Mouse (Mus musculus) embryonic facial prominence, embryonic 11.5 days (tissue): ENCODE measurements at regions not wholly inside any gene's neighbourhood (a gene's known extent, or its start where the extent isn't known, plus 50 kb on each side); places are given as distances from the start of the nearest gene placed in this dataset.

Source experiments
- ATAC-seq: fragments of 200-750 bp; cut with Nextera tagmentation; replicated peaks from 2 replicates; pipeline ENCODE4 v1.8.0; 2017; ENCODE audit warnings: low read depth; ENCODE audit not compliant: insufficient number of reproducible peaks, low FRiP score, low TSS enrichment
- DNase-seq: peaks from one replicate; pipeline ENCODE4 v3.0.0-alpha.2; 2015; ENCODE audit warnings: low spot score
- H3K27ac ChIP-seq: fragments of 300-500 bp; sonication (generic); replicated peaks from 2 replicates; pipeline ENCODE4 v1.5.1; 2014; ENCODE audit warnings: mild to moderate bottlenecking, low read depth, low read length, control low read depth
- H3K27me3 ChIP-seq: fragments of 300-500 bp; sonication (generic); 2 replicates; pipeline ENCODE4 v1.6.1; 2014; ENCODE audit warnings: mild to moderate bottlenecking, low read length, moderate library complexity, mixed read lengths; ENCODE audit not compliant: control insufficient read depth, insufficient read depth
- H3K36me3 ChIP-seq: fragments of 300-500 bp; sonication (generic); replicated peaks from 2 replicates; pipeline ENCODE4 v1.6.1; 2014; ENCODE audit warnings: low read depth, mild to moderate bottlenecking, low read length, moderate library complexity, mixed read lengths; ENCODE audit not compliant: control insufficient read depth, insufficient read depth
- H3K4me1 ChIP-seq: fragments of 300-500 bp; sonication (generic); 2 replicates; pipeline ENCODE4 v1.6.1; 2014; ENCODE audit warnings: low read length, mixed read lengths; ENCODE audit not compliant: control insufficient read depth, insufficient read depth
- H3K4me2 ChIP-seq: fragments of 300-500 bp; sonication (generic); 2 replicates; pipeline ENCODE4 v1.6.1; 2014; ENCODE audit warnings: low read depth, mild to moderate bottlenecking, control low read depth, low read length, moderate library complexity
- H3K4me3 ChIP-seq: fragments of 300-500 bp; sonication (generic); 2 replicates; pipeline ENCODE4 v1.5.1; 2014; ENCODE audit warnings: low read depth, low read length, control low read depth
- H3K9ac ChIP-seq: fragments of 300-500 bp; sonication (generic); replicated peaks from 2 replicates; pipeline ENCODE4 v1.6.1; 2014; ENCODE audit warnings: mild to moderate bottlenecking, control low read depth, low read length
- H3K9me3 ChIP-seq: fragments of 300-500 bp; sonication (generic); replicated peaks from 2 replicates; pipeline ENCODE4 v1.6.1; 2016; ENCODE audit warnings: mild to moderate bottlenecking, low read length, inconsistent platforms, mixed read lengths; ENCODE audit not compliant: control insufficient read depth
- WGBS: fragments of 180-500 bp; shearing (Covaris S2); extraction: QIAGEN DNeasy Blood & Tissue Kit; methylation state at CpG from one replicate; pipeline ENCODE4 v1.1.7; 2014; 5-methylcytosine and 5-hydroxymethylcytosine counted together

DNA sequence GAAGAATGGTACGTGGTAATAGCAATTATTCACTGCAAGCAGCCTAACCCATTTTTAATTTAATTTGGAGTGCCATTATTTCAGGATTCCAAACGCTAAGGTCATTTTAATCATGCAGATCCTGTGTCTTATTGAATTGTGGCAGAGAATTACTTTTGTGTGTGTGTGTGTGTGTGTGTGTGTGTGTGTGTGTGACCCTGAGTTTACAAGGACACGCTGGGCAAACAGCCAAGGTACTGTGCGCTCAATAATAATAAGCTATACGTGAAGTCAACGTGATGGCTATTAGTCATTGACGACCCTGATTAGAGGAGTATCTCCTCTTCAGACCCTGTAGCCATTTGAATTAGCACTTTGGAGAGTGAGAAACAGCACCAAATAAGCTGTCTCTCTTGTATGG lies 144.1 kb downstream of the Klf7 start:
- DNase-seq (no peak), ATAC-seq (no peak)
- Histone ChIP-seq H3K4me1 (no peaks in the 10 kb centered on the region), H3K36me3 (no peaks in the 10 kb centered on the region), H3K4me3 (no peak overlapping the region), H3K27me3 (no peaks in the 10 kb centered on the region), H3K27ac (no peak overlapping the region), H3K9me3 (no peaks in the 10 kb centered on the region), H3K4me2 (no peak overlapping the region), H3K9ac (no peak overlapping the region)
- WGBS, result 83% methylated on average over 7 of the region's 7 CpGs

DNA sequence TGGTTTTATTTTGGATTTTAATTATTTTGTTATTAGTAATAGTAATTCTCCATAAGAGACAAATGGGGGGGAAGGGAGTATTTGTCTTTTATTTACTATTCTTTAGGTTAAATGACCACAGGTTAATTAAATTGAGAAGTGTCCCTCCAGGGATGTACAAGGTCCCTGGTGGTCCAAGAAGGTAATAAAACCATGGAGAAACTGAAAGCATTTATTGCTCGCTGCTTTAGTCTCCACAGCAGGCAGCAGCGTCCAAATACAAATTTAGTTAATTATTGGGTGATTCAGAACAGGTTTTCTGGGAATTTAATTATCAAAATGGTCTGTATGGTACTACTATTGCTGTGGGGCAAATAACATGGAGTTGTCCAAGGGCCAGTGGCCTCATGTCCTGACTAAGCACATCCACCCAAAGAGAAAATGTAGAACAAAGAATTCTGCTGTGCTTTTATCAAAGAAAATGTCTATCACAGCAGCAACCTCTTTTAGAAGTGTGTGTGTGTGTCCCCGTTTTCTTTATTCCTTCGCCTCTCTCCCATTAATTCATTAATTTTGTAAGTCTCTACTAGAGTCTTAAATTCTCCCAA lies 144.7 kb downstream of the Klf7 start:
- no peaks in the 10 kb centered on the region for H3K4me1 ChIP-seq
- no peaks in the 10 kb centered on the region for H3K36me3 ChIP-seq
- ATAC-seq (no peak), DNase-seq (no peak)
- H3K4me2 ChIP-seq, result no peak overlapping the region
- no peak overlapping the region for H3K27ac ChIP-seq
- H3K27me3 ChIP-seq, result no peaks in the 10 kb centered on the region
- no peak overlapping the region for H3K9ac ChIP-seq
- no peaks in the 10 kb centered on the region for H3K9me3 ChIP-seq
- WGBS, result 67% methylated on average over 4 of the region's 4 CpGs
- no peak overlapping the region for H3K4me3 ChIP-seq

DNA sequence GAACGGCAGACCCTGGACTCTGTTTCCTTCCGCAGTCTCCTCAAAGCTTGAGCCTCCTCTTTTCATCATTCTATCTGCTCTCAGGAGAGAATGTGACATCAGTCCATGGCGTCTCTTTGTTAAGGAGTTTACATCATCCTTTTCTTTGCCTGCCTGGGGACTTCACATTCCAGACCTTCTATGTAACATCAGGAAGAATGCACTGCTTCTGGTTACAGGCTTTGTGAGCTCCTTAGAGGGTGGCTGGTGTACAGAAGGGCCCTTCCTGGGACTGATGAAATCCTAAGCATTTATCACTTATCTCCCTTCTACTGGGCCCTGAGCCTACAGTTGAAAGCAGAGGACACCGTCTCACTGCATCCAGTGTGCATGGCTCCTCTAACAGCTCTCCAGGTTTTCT lies 145.2 kb downstream of the Klf7 start:
- Histone ChIP-seq H3K27me3 (no peaks in the 10 kb centered on the region), H3K9ac (no peak overlapping the region), H3K4me3 (no peak overlapping the region), H3K36me3 (no peaks in the 10 kb centered on the region), H3K4me2 (no peak overlapping the region), H3K27ac (no peak overlapping the region), H3K4me1 (no peaks in the 10 kb centered on the region), H3K9me3 (no peaks in the 10 kb centered on the region)
- DNase-seq (no peak), ATAC-seq (no peak)
- 65% methylated on average over 4 of the region's 4 CpGs for WGBS

DNA sequence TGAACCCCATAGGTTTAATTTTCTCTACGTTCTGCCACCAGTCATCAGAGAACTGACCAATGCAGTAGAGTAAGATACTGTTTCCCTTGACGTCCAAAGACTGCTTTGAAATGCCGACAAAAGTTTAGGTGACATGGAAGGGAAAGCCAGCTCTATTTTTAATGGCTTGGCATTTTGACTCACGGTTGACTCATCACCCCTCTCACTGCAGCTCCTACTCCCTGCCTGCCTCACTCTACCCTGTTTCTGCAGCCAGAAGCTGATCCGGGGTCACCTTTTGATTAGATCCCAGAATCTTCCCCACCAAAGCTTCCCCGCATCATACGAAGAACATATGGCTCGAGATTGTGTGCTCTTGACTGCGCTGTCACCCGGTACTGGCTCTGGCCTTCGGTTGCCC lies 154.2 kb downstream of the Klf7 start:
- WGBS, result 88% methylated on average over 11 of the region's 11 CpGs

DNA sequence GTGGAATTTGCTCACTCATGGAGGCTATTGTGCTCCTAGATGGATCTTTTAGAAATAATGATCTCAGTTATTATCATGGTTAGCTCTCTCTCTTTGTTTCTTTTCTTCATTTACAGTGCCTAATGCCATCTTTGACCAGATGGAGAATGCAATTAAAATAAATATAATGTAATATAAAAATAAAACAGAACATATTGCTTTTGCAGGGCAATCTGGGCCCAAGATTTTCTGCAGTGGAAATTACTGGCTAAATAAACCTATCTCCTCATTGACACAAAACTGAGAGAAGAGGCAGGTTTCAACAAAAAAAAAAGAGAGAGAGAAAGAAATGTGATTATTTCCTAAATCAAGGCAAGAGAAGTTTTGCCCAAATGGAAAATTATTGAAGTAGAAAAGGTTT lies 156.6 kb downstream of the Klf7 start:
- no peak overlapping the region for H3K4me3 ChIP-seq
- H3K4me1 ChIP-seq, result no peaks in the 10 kb centered on the region
- H3K4me2 ChIP-seq, result no peak overlapping the region
- ATAC-seq (no peak), DNase-seq (no peak)
- no peaks in the 10 kb centered on the region for H3K9me3 ChIP-seq
- no peaks in the 10 kb centered on the region for H3K36me3 ChIP-seq
- no peak overlapping the region for H3K27ac ChIP-seq
- no peaks in the 10 kb centered on the region for H3K27me3 ChIP-seq
- H3K9ac ChIP-seq, result no peak overlapping the region

More for the DNA sequence above, 154.2 kb downstream of the Klf7 start:
- H3K4me3 ChIP-seq, result no peak overlapping the region
- no peak overlapping the region for H3K4me2 ChIP-seq
- DNase-seq, result no peak
- no peaks in the 10 kb centered on the region for H3K4me1 ChIP-seq
- ATAC-seq, result no peak
- no peaks in the 10 kb centered on the region for H3K36me3 ChIP-seq
- H3K27me3 ChIP-seq, result no peaks in the 10 kb centered on the region
- H3K9me3 ChIP-seq, result no peaks in the 10 kb centered on the region
- H3K27ac ChIP-seq, result no peak overlapping the region
- H3K9ac ChIP-seq, result no peak overlapping the region

DNA sequence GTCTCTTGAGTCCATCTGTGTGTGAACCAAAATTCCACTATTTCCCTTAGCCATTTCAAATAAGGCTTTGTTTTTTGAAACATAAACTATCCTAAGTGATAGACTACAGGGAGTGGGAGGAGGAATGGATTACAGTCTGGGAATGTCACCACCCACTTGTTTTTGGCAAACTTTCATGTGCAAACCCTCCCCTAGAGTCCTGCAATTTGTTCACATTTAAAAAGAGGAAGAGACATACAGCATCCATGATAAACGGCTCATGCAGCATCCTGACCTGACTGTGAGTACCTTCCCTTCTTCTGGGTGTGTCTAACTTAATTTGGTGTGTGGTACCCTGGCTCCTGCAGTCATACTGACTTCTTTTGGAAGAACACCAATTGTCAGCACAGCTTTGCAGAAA lies 157.6 kb downstream of the Klf7 start:
- H3K27ac ChIP-seq, result no peak overlapping the region
- no peaks in the 10 kb centered on the region for H3K36me3 ChIP-seq
- 50% methylated on average over 1 of the region's 1 CpGs for WGBS
- no peak overlapping the region for H3K4me3 ChIP-seq
- no peaks in the 10 kb centered on the region for H3K27me3 ChIP-seq
- ATAC-seq, result no peak
- H3K4me2 ChIP-seq, result no peak overlapping the region
- H3K4me1 ChIP-seq, result no peaks in the 10 kb centered on the region
- no peak overlapping the region for H3K9ac ChIP-seq
- no peak for DNase-seq
- H3K9me3 ChIP-seq, result no peaks in the 10 kb centered on the region

DNA sequence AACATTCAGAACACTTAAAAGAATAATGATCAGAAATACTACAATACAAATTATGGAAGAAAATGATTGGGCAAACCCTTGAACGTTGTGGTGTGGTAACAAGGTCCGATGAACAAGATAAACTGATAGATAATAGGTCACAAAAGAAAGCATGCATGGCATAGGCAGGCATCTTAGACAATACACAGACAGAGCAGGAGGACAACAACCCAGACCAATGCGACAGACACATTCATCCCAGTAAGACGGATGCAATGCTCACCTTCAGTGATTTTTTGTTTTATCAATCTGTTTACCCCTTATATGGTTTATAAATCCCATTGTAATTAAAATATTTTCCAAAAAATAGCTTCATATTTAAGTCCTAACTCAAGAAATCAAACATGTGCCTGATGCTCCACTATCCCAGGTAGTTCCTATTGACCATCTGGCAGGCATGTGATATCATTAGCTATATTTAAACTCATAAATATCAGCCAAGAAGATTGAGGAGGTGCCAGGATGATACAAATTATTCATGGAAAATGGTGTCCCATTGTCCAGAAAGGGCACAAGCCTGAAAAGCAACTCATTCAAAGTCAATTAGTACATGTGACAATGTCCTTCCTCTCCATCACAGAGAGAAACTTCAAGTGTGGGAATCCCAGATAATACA lies 166.3 kb downstream of the Klf7 start:
- no peak overlapping the region for H3K9ac ChIP-seq
- no peaks in the 10 kb centered on the region for H3K36me3 ChIP-seq
- H3K27ac ChIP-seq, result no peak overlapping the region
- DNase-seq, result no peak
- no peaks in the 10 kb centered on the region for H3K9me3 ChIP-seq
- no peak overlapping the region for H3K4me2 ChIP-seq
- no peak for ATAC-seq
- H3K4me3 ChIP-seq, result no peak overlapping the region
- WGBS, result 93% methylated on average over 4 of the region's 4 CpGs
- no peaks in the 10 kb centered on the region for H3K4me1 ChIP-seq
- H3K27me3 ChIP-seq, result no peaks in the 10 kb centered on the region

DNA sequence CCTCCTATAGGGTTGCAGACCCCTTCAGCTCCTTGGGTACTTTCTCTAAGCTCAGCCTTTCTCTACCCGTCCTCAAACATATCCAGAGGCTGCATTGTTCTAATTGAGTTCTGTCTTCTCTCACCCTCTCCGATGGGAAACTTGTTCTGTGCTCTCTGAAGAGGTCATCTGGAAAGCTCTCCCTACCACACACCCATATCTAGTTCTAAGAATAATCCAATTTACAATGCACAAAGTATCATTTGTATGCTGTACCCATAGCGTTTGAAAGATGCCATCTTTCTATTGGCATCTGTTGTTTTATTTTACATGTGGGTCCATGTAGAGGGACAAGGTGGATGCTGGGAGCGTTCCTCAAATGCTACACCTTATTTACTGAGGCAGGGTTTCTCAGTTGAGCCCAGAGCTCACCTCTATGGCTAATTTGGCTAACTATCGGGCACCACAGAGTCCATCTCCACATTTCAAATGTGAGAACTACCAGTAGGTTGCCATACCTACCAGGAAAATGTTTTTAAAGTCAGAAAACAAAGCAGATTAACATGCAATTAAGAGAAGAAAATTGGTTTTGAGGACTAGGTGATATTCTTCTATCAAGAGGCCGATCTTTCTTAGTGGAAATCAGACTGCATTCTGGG lies 167.1 kb downstream of the Klf7 start:
- Histone ChIP-seq H3K4me1 (no peaks in the 10 kb centered on the region), H3K9ac (no peak overlapping the region), H3K36me3 (no peaks in the 10 kb centered on the region), H3K27me3 (no peaks in the 10 kb centered on the region), H3K4me2 (no peak overlapping the region), H3K9me3 (no peaks in the 10 kb centered on the region), H3K27ac (no peak overlapping the region), H3K4me3 (no peak overlapping the region)
- DNase-seq (no peak), ATAC-seq (no peak)
- WGBS, result 91% methylated on average over 6 of the region's 6 CpGs
